Mouse (Mus musculus) embryonic facial prominence, embryonic 14.5 days (tissue): ENCODE measurements around the gene Cbfb. TPM values are rescaled to one million over a fixed set of nuclear protein-coding genes. Genes with fewer than 3 reads are reported as not detected.

ENCODE experiments used
- ATAC-seq: fragments of 200-750 bp; cut with Nextera tagmentation; 2 replicates; pipeline ENCODE4 v1.8.0; 2017; ENCODE audit warnings: low read depth, moderate number of reproducible peaks, moderate TSS enrichment
- DNase-seq: peaks from one replicate; pipeline ENCODE4 v3.0.0-alpha.2; 2015; ENCODE audit warnings: low spot score
- H3K27ac ChIP-seq: fragments of 300-500 bp; sonication (generic); replicated peaks from 2 replicates; pipeline ENCODE4 v1.5.1; 2014; ENCODE audit warnings: low read depth, mild to moderate bottlenecking, low read length, moderate library complexity
- H3K27me3 ChIP-seq: fragments of 300-500 bp; sonication (generic); replicated peaks from 2 replicates; pipeline ENCODE4 v1.6.1; 2014; ENCODE audit warnings: low read length; ENCODE audit not compliant: control insufficient read depth, insufficient read depth
- H3K36me3 ChIP-seq: fragments of 300-500 bp; sonication (generic); 2 replicates; pipeline ENCODE4 v1.6.1; 2014; ENCODE audit warnings: low read length, mixed read lengths; ENCODE audit not compliant: control insufficient read depth, insufficient read depth
- H3K4me1 ChIP-seq: fragments of 300-500 bp; sonication (generic); 2 replicates; pipeline ENCODE4 v1.6.1; 2014; ENCODE audit warnings: antibody characterized with exemption, low read length; ENCODE audit not compliant: control insufficient read depth, insufficient read depth
- H3K4me2 ChIP-seq: fragments of 300-500 bp; sonication (generic); 2 replicates; pipeline ENCODE4 v1.6.1; 2014; ENCODE audit warnings: low read depth, mild to moderate bottlenecking, low read length, moderate library complexity, mixed read lengths
- H3K4me3 ChIP-seq: fragments of 300-500 bp; sonication (generic); 2 replicates; pipeline ENCODE4 v1.5.1; 2014; ENCODE audit warnings: low read depth, mild to moderate bottlenecking, low read length
- H3K9ac ChIP-seq: fragments of 300-500 bp; sonication (generic); 2 replicates; pipeline ENCODE4 v1.6.1; 2014; ENCODE audit warnings: low read depth, mild to moderate bottlenecking, low read length, moderate library complexity, mixed read lengths
- H3K9me3 ChIP-seq: fragments of 300-500 bp; sonication (generic); 2 replicates; pipeline ENCODE4 v1.6.1; 2016; ENCODE audit warnings: low read length; ENCODE audit not compliant: control insufficient read depth
- WGBS: fragments of 180-500 bp; shearing (Covaris S2); extraction: QIAGEN DNeasy Blood & Tissue Kit; methylation state at CpG from one replicate; pipeline ENCODE4 v1.1.7; 2014; 5-methylcytosine and 5-hydroxymethylcytosine counted together
- polyA plus RNA-seq: library from polyadenylated mRNA; unstranded; fragments of >200 nt; fragmentation: Nextera tagmentation; extraction: Ambion mirVana; gene quantifications from 2 replicates; pipeline ENCODE4 v1.2.1, GENCODE M21; 2014

Cbfb gene
- polyA plus RNA-seq, 1 experiment from 2014 or later = 104 TPM

- H3K4me1 ChIP-seq = peaks cover 10% of the 10 kb centered on the region; the same call in 1 of the 2 replicates
- ATAC-seq = no peak
- 94% methylated on average over 6 of the region's 6 CpGs for WGBS
- no peak for DNase-seq
- H3K4me3 ChIP-seq = no peak overlapping the region
- peaks cover 9% of the 10 kb centered on the region; the same call in 1 of the 2 replicates for H3K27me3 ChIP-seq
- H3K9me3 ChIP-seq = no peaks in the 10 kb centered on the region
- H3K27ac ChIP-seq = no peak overlapping the region
- no peak overlapping the region for H3K9ac ChIP-seq
- H3K36me3 ChIP-seq = peaks cover 61% of the 10 kb centered on the region
- H3K4me2 ChIP-seq = no peak overlapping the region
Observed at GRCm38 (mm10) chr8:105251954-105252353, 81.5 kb downstream of the Cbfb start.

- no peak for ATAC-seq
- DNase-seq = no peak
- H3K9ac ChIP-seq = peak overlapping the region; percentile 53; the same call in 1 of the 2 replicates
- peaks cover 15% of the 10 kb centered on the region for H3K27me3 ChIP-seq
- no peak overlapping the region for H3K27ac ChIP-seq
- WGBS = 83% methylated on average over 10 of the region's 10 CpGs
- peaks cover 52% of the 10 kb centered on the region for H3K36me3 ChIP-seq
- H3K4me1 ChIP-seq = peaks cover 10% of the 10 kb centered on the region; the same call in 1 of the 2 replicates
- H3K9me3 ChIP-seq = no peaks in the 10 kb centered on the region
- H3K4me2 ChIP-seq = peak overlapping the region; percentile 92
- peak overlapping the region; percentile 64 for H3K4me3 ChIP-seq
Observed at GRCm38 (mm10) chr8:105252680-105253537, 82.4 kb downstream of the Cbfb start.

- H3K27me3 ChIP-seq = peaks cover 23% of the 10 kb centered on the region
- peak overlapping the region; percentile 64 for H3K4me3 ChIP-seq
- peak overlapping the region; percentile 92 for H3K4me2 ChIP-seq
- H3K36me3 ChIP-seq = peaks cover 46% of the 10 kb centered on the region
- H3K9ac ChIP-seq = peak overlapping the region; percentile 53
- no peak overlapping the region for H3K27ac ChIP-seq
- WGBS = 39% methylated on average over 20 of the region's 20 CpGs
- H3K4me1 ChIP-seq = peaks cover 10% of the 10 kb centered on the region; the same call in 1 of the 2 replicates
- no peaks in the 10 kb centered on the region for H3K9me3 ChIP-seq
- ATAC-seq (no peak), DNase-seq (no peak)
Observed at GRCm38 (mm10) chr8:105253766-105254151, 83.3 kb downstream of the Cbfb start.

GRCm38 (mm10) chr8:105254152-105254965 lies 83.9 kb downstream of the Cbfb start:
- peak; percentile 89 for ATAC-seq
- WGBS = 0% methylated on average over 30 of the region's 74 CpGs
- Histone ChIP-seq H3K4me2 (peak overlapping the region; percentile 92), H3K36me3 (peaks cover 42% of the 10 kb centered on the region), H3K9me3 (no peaks in the 10 kb centered on the region), H3K4me3 (peak overlapping the region; percentile 64), H3K4me1 (peaks cover 13% of the 10 kb centered on the region), H3K27ac (peak overlapping the region; percentile 93), H3K9ac (peak overlapping the region; percentile 79), H3K27me3 (peaks cover 29% of the 10 kb centered on the region)
- DNase-seq = peak; percentile 94

GRCm38 (mm10) chr8:105254966-105255350 lies 84.5 kb downstream of the Cbfb start, which contains the start of gene B3gnt9:
Gene B3gnt9 (minus strand): TSS chr8:105255153.
- Histone ChIP-seq H3K4me3 (peak within 1 kb of the TSS; percentile 64), H3K4me2 (peak within 1 kb of the TSS; percentile 92), H3K9me3 (no peaks in the 10 kb centered on the region), H3K9ac (peak within 1 kb of the TSS; percentile 79), H3K27me3 (peaks cover 35% of the 10 kb centered on the region), H3K4me1 (peaks cover 14% of the 10 kb centered on the region), H3K36me3 (peaks cover 36% of the 10 kb centered on the region), H3K27ac (peak within 1 kb of the TSS; percentile 93)
- ATAC-seq (peak; percentile 76), DNase-seq (peak; percentile 93)
- under 1% methylated on average over 14 of the region's 14 CpGs for WGBS

- peaks cover 52% of the 10 kb centered on the region for H3K27me3 ChIP-seq
- ATAC-seq (no peak), DNase-seq (no peak)
- H3K27ac ChIP-seq = no peak overlapping the region
- no peak overlapping the region for H3K4me3 ChIP-seq
- peaks cover 16% of the 10 kb centered on the region for H3K4me1 ChIP-seq
- H3K9me3 ChIP-seq = peaks cover 4% of the 10 kb centered on the region; the same call in 1 of the 2 replicates
- no peak overlapping the region for H3K4me2 ChIP-seq
- 68% methylated on average over 7 of the region's 7 CpGs for WGBS
- H3K9ac ChIP-seq = no peak overlapping the region
- peaks cover 12% of the 10 kb centered on the region for H3K36me3 ChIP-seq
Observed at GRCm38 (mm10) chr8:105257318-105258114, 87.0 kb downstream of the Cbfb start.

- peaks cover 12% of the 10 kb centered on the region for H3K4me1 ChIP-seq
- no peaks in the 10 kb centered on the region for H3K36me3 ChIP-seq
- DNase-seq (peak; percentile 63), ATAC-seq (peak; percentile 9; the same call in 1 of the 2 replicates)
- WGBS = 5% methylated on average over 49 of the region's 55 CpGs
- peaks cover 52% of the 10 kb centered on the region for H3K27me3 ChIP-seq
- H3K4me3 ChIP-seq = peak overlapping the region; percentile 35
- H3K27ac ChIP-seq = no peak overlapping the region
- peak overlapping the region; percentile 60 for H3K4me2 ChIP-seq
- peaks cover 4% of the 10 kb centered on the region; the same call in 1 of the 2 replicates for H3K9me3 ChIP-seq
- H3K9ac ChIP-seq = peak overlapping the region; percentile 52
Observed at GRCm38 (mm10) chr8:105258911-105259720, 88.6 kb downstream of the Cbfb start.
